Mouse (Mus musculus) megakaryocyte, embryonic 14.5 days (primary cell): Measurements from ENCODE around the gene Angptl6.

Experiments
- FLI1 ChIP-seq: IDR thresholded peaks from 2 replicates; pipeline ENCODE4 v1.6.1; 2012; ENCODE audit warnings: low read length, inconsistent platforms, mixed read lengths
- GATA1 ChIP-seq: IDR thresholded peaks from 3 replicates; pipeline ENCODE4 v1.6.1; 2012; ENCODE audit warnings: mixed read lengths, low read length, inconsistent platforms, borderline replicate concordance

GRCm38 (mm10) chr9:20857131-20857530 lies 22.4 kb downstream of the Angptl6 start:
- TF ChIP-seq GATA1 (no peak), FLI1 (no peak)
